Mouse (Mus musculus) lung, postnatal 0 days (tissue): ENCODE results near the gene Ano10.

Experiments used
- CTCF ChIP-seq: IDR thresholded peaks from 2 replicates; pipeline ENCODE4 v1.5.1; 2016; ENCODE audit warnings: antibody characterized with exemption, mild to moderate bottlenecking
- EP300 ChIP-seq: IDR thresholded peaks from 2 replicates; pipeline ENCODE4 v1.6.1; 2016; ENCODE audit warnings: antibody characterized with exemption, mild to moderate bottlenecking, control low read depth

GRCm38 (mm10) chr9:122293865-122294241 is 370 bp downstream of the Ano10 start:
- TF ChIP-seq CTCF (no peak), EP300 (no peak)
